Mouse (Mus musculus) layer of hippocampus, postnatal 14 days (tissue): ENCODE data around the gene Nfu1. TPM values are rescaled to one million over a fixed set of nuclear protein-coding genes. Genes with fewer than 3 reads are reported as not detected.

Experiments
- DNase-seq, 2 experiments: peaks; one replicate each; pipeline ENCODE4 v3.0.0; 2021 to 2022; ENCODE audit warnings: low spot score in 2 of 2, mixed read lengths in 1 of 2
- total RNA-seq, 2 experiments: library from RNA; stranded (reverse); gene quantifications; 2 replicates each; pipeline ENCODE4 v1.2.3; 2021

The Nfu1 gene
- total RNA-seq, 2 experiments from 2014 or later: 55.3 to 60.7 TPM

- DNase-seq: no peak
Observed at GRCm38 (mm10) chr6:87069195-87069900, 60.3 kb downstream of the Nfu1 start.

- DNase-seq: no peak
Observed at GRCm38 (mm10) chr6:87070641-87071040, 61.6 kb downstream of the Nfu1 start.

GRCm38 (mm10) chr6:87072759-87073158 lies 63.7 kb downstream of the Nfu1 start:
- no peak for DNase-seq

GRCm38 (mm10) chr6:87075092-87075685 lies 66.2 kb downstream of the Nfu1 start:
- DNase-seq: no peak

Other genes with a start within 250 kb of the Nfu1 start
- 1 to 10 TPM; 2.8 to 5.8 TPM for gene Anxa4, start 215.7 kb upstream of the Nfu1 start, total RNA-seq
- gene Aak1, start 159.7 kb upstream of the Nfu1 start, total RNA-seq: 100 to 1,000 TPM; 404 to 410 TPM
- 10 to 100 TPM; 52.6 to 58.3 TPM for gene Gfpt1, start 33.6 kb downstream of the Nfu1 start, total RNA-seq
- not detected for gene D6Ertd527e, start 95.5 kb downstream of the Nfu1 start, total RNA-seq